Mouse (Mus musculus): ENCODE measurements around the gene Vmn1r38. TPM values are rescaled to one million over a fixed set of nuclear protein-coding genes. Genes with fewer than 3 reads are reported as not detected.
"Not testable (repeated sequence)": the region's sequence is repeated elsewhere in the genome, so short reads cannot be mapped to it uniquely, and the experiment has no call there.

Gene Vmn1r38
- not detected for total RNA-seq (2021)
- long read RNA-seq, experiment 1, result 0 reads
- long read RNA-seq, experiment 2, result 0 reads

- DNase-seq; intact Hi-C loops (cut with DNase I; ENCODE audit: low total_unique reads): not testable (repeated sequence)
These were observed at the start of gene Vmn1r38 for GRCm38 (mm10) chr6:66782527-66782926. Vmn1r38 (minus strand) TSS chr6:66782627.

GRCm38 (mm10) chr6:66810509-66810908, 28.1 kb upstream of the Vmn1r38 start, which contains the start of gene Vmn1r39:
Vmn1r39 (minus strand) TSS chr6:66810609.
- intact Hi-C loops (cut with DNase I; ENCODE audit: low total_unique reads), result no loop called here
- no peak for DNase-seq

- intact Hi-C loops (cut with DNase I; ENCODE audit: low total_unique reads), result no loop called here
- no peak for DNase-seq
These were observed 23.9 kb upstream of the Vmn1r38 start for GRCm38 (mm10) chr6:66806311-66806710.

GRCm38 (mm10) chr6:66805713-66806112, 23.3 kb upstream of the Vmn1r38 start:
- intact Hi-C loops (cut with DNase I; ENCODE audit: low total_unique reads), result no loop called here
- no peak for DNase-seq

GRCm38 (mm10) chr6:66729082-66729481, 53.3 kb downstream of the Vmn1r38 start, which contains the start of gene Vmn1r37:
Vmn1r37 (plus strand) TSS chr6:66729382.
- intact Hi-C loops (cut with DNase I; ENCODE audit: low total_unique reads); DNase-seq: not testable (repeated sequence)

Other genes starting within 250 kb of the Vmn1r38 start
- 1 to 10 TPM; 3.8 to 4.1 TPM for gene Mad2l1, start 247.2 kb downstream of the Vmn1r38 start, total RNA-seq (2021)
- not detected for gene Vmn1r32, start 222.5 kb downstream of the Vmn1r38 start, total RNA-seq (2021)
- gene Vmn1r33, start 164.3 kb downstream of the Vmn1r38 start, total RNA-seq (2021), result not detected
- not detected for gene Vmn1r34, start 138.7 kb downstream of the Vmn1r38 start, total RNA-seq (2021)
- gene Vmn1r35, start 96.7 kb downstream of the Vmn1r38 start, total RNA-seq (2021), result not detected
- gene Vmn1r36, start 63.5 kb downstream of the Vmn1r38 start, total RNA-seq (2021), result not detected
- gene Vmn1r37, start 53.2 kb downstream of the Vmn1r38 start, total RNA-seq (2021), result not detected
- not detected for gene Vmn1r39, start 28.0 kb upstream of the Vmn1r38 start, total RNA-seq (2021)
- 10 to 100 TPM; 34.3 to 35.0 TPM for gene Gng12, start 113.8 kb upstream of the Vmn1r38 start, total RNA-seq (2021)

Measured in gastrocnemius, postnatal 14 days (tissue).